Mouse (Mus musculus) fat pad, adult 2 months (tissue): ENCODE results near the gene Dazap1.
"Not testable (repeated sequence)": the region's sequence is repeated elsewhere in the genome, so short reads cannot be mapped to it uniquely, and the experiment has no call there.

ENCODE experiments used
- DNase-seq: peaks from one replicate; pipeline ENCODE4 v3.0.0-alpha.2; 2011; ENCODE audit warnings: low read depth, low spot score; ENCODE audit errors: extremely low read depth

The Dazap1 gene

GRCm38 (mm10) chr10:80260642-80261584 is at the start of gene Dazap1, which contains the start of gene Gamt:
TSS of gene Dazap1 (plus strand) at chr10:80261486.
TSS of gene Gamt (minus strand) at chr10:80261012.
- DNase-seq = peak; percentile 62

DNA sequence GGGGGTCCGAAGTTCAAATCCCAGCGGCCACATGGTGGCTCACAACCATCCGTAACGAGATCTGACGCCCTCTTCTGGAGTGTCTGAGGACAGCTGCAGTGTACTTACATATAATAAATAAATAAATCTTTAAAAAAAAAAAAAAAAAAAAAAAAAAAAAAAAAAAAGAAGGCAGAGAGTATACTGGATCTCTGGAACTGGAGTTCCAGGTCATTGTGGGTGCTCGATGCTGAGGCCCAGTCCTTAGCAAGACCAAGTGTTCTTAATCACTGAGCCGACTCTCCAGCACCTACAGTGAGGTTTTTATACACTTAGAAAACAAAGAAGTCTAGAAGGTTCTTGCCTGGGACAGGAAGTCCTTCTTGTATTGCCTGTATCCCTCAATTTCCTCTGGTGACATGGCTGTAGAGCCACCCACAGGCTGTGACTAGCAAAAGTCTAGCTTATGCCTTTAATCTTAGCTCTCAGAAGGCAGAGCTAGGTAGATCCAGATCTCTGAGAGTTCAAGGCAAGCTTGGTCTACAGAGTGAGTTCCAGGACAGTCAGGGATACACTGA is 49.7 kb upstream of the Dazap1 start:
- DNase-seq = not testable (repeated sequence)

GRCm38 (mm10) chr10:80215048-80215772 is 46.1 kb upstream of the Dazap1 start:
- DNase-seq = no peak

GRCm38 (mm10) chr10:80220676-80221075 is 40.6 kb upstream of the Dazap1 start:
- no peak for DNase-seq

DNA sequence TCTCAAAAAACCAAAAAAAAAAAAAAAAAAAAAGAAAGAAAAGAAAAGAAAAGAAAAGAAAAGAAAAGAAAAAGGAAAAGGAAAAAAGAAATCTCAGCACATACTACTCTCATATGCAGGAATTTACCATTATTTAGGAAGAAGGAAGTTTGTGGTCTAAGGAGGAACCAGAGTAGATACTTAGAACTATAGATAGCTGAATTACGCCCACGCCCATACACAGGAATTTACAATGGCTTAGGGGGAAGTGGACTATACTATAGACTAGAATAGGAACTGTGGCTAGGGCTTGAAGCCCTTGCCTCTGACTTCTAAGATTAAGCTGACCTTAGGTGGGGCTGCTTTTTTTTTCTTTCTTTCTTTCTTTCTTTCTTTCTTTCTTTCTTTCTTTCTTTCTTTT is 38.1 kb upstream of the Dazap1 start:
- DNase-seq = not testable (repeated sequence)

DNA sequence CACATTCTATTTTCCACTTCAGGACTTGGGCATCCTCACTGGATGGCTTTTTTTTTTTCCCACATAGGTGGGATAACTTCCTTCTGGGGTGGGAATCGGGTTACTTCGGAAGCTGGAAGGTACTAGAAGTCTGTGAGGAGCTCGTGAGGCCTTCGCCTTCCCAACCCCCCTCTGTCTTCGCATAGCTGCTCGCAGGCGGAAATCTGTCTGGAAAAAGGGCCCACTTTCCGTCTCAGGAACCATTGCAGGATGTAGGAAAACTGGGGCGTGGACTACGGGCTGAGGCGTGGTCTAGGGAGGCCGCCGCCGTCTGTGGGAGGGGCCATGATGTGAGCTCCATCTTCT is 35.2 kb upstream of the Dazap1 start:
- no peak for DNase-seq

GRCm38 (mm10) chr10:80226416-80227165 is 34.7 kb upstream of the Dazap1 start, which contains the start of gene Mum1:
TSS of gene Mum1 (plus strand) at chr10:80226434.
- peak; percentile 82 for DNase-seq

- DNase-seq = no peak
Observed at GRCm38 (mm10) chr10:80227166-80227539, 34.1 kb upstream of the Dazap1 start.

GRCm38 (mm10) chr10:80227877-80228775 is 33.2 kb upstream of the Dazap1 start:
- no peak for DNase-seq

DNA sequence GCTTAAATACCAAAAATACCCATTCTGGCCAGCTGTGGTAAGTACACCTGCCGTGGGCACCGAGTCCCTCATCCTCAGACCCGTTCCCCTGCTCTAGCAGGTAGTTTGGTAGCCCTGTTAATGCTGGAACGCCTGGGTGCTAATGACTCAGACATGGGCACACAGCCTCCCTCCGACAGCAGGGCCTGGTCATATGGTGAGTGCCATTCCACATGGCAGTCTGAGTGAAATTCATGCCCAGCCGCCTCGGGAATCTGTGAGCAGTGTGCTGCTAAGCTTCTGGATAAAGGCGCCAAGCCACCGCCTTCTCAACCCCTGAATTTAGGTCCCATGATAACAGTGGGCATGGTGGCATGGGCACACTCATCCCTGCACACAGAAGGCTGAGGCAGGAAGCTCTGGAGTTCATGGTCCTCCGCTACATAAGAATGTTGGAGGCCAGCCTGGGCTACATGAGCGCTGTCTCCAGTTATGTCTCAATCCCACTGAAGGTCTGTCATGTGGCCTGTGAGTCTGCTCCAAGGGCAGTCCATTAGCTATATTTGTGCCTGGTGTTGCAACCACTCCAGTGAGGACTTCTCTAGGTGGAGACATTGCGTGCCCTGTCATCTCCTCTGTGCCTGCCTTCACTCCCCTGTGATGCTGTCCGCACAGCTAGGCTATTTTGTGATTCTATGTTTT is 25.0 kb upstream of the Dazap1 start:
- DNase-seq = no peak

DNA sequence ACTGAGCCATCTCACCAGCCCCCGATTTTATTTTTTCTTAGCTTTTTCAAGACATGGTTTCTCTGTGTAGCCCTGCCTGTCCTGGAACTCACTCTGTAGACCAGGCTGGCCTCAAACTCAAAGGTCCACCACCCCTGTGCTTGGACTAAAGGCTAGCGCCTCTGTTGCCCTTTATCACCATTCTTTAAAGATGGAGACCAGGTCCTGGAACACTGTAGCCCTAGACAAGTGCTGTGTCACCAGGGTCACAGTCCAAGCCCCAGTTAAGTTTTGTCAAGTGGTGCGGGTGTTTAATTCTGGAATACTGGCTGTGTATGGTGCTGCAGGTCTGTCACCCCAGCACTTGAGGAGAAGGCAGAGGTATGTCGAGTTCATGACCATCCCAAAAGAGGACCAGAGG is 24.3 kb upstream of the Dazap1 start:
- no peak for DNase-seq

DNA sequence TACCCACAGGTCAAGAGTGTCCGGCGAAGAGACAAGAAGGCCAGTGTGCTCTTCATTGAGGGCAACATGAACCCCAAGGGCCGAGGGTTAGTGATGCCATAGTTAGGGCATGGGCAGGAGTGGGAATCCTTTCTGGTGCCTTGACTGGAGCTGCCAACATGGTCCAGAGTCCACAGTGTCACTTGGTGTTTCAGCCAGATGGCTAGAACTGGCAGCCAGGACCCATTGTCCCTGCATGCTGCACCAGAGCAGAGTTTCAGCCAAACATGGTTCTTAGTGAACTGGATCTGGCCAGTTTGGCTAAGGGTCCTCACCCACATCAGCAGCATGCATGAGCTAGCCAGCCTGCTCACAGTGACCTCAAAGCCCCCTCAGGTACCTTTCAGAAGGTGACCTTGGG is 23.0 kb upstream of the Dazap1 start:
- no peak for DNase-seq

GRCm38 (mm10) chr10:80239791-80240190 is 21.5 kb upstream of the Dazap1 start:
- no peak for DNase-seq

GRCm38 (mm10) chr10:80242088-80242487 is 19.2 kb upstream of the Dazap1 start:
- no peak for DNase-seq

- no peak for DNase-seq
Observed at GRCm38 (mm10) chr10:80242607-80243006, 18.7 kb upstream of the Dazap1 start.

DNA sequence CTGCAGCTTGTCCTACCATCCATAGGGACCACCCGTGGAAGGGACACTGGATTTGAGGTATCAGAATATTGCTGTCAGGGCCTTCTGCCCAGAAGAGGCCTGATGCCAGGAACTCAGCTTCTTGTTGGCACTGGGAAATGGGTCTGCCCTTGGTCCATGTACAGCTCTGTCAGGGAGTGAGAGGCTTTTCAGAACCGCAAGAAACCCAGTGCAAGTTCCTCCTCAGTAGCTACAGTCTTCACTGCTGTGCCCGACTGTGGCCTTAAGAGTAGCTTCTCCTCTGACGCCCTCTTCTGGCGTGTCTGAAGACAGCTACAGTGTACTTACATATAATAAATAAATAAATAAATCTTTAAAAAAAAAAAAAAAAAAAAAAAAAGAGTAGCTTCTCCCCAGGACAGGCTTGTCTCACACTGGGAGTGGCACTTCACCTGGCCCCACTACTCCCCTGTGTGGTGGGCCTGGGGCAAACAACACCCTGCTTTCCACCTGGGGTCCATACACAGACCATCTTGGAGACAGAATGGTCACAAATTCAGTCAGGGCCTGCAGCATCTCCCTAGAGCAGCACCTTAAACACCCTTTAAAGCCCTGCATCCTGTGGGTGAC is 16.4 kb upstream of the Dazap1 start:
- DNase-seq = no peak

- DNase-seq = no peak
Observed at GRCm38 (mm10) chr10:80245600-80245999, 15.7 kb upstream of the Dazap1 start.

DNA sequence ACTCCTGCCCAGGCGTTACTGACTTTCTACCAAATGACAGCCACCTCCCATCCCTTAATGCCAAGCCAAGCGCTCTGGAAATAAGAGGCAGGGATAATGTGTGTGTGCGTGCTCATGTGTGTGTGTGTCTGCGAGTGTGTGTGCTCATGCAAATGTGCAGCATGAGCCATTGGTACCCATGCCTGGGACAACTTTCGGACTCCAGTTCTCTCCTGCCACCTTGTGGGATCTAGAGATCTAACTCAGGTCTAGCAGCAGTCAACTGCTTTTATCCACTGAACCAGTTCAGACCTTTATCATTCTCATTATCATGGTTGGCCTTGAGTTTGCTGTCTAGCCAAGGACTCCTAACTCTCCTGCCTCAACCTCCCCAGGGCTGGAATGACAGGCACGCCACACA is 13.4 kb upstream of the Dazap1 start:
- no peak for DNase-seq

- DNase-seq = not testable (repeated sequence)
Observed at GRCm38 (mm10) chr10:80248437-80248836, 12.8 kb upstream of the Dazap1 start.
